Mouse (Mus musculus): Measurements from ENCODE around the gene Aco2. TPM values are rescaled to one million over a fixed set of nuclear protein-coding genes. Genes with fewer than 3 reads are reported as not detected.

Aco2 gene
- polyA plus RNA-seq, 1 experiment from 2014 or later = 287 TPM

DNA sequence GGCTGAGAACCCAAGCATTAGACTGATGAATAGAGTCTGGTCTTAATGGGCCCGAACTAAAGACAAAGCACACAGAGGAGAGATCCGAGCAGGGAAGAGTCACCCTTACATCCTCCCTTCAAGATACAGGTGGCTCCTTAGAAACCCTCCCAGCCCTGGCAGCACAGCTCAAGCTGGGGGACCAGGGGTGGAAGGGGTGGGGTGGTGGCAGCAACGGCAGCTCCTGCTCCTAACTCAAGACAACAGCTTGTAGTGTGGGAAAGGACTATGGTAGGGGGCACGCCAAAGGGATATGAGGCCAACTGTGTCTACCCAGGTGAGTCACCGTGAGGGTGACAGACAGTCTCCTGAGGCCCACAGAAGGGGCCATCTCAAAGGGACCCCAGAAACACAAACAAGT is 24.2 kb upstream of the Aco2 start:
- ATAC-seq (ENCODE audit: low FRiP score, low read depth) = no peak
- Histone ChIP-seq H3K27me3 (no peaks in the 10 kb centered on the region), H3K4me2 (no peak overlapping the region), H3K9me3 (no peaks in the 10 kb centered on the region), H3K9ac (no peak overlapping the region), H3K4me3 (no peak overlapping the region), H3K4me1 (replicated peaks) (no peaks in the 10 kb centered on the region), H3K27ac (replicated peaks) (no peak overlapping the region), H3K36me3 (peaks cover 36% of the 10 kb centered on the region)
- WGBS = 84% methylated on average over 5 of the region's 5 CpGs

DNA sequence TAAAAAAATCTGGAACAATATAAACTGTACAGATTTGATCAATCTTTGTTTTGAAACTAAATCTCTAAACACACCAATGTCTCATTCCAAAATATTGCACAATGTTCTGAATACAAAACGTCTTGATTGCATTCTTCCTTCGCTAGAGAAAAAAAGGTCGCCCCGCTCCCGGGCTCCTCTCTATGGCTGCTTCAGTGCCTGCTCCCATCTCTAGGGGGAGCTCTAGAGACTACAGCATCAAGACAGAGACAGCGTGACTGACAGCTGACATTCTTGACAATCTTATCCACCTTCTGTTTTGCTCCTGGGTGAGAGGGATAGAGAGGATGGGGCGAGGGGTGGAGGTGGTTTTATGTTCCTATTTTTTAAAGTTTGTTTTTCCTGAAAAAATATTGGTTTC is 23.8 kb upstream of the Aco2 start:
- H3K4me3 ChIP-seq = no peak overlapping the region
- H3K27me3 ChIP-seq = no peaks in the 10 kb centered on the region
- H3K9ac ChIP-seq = no peak overlapping the region
- H3K9me3 ChIP-seq = no peaks in the 10 kb centered on the region
- no peak overlapping the region for H3K4me2 ChIP-seq
- no peak for ATAC-seq (ENCODE audit: low FRiP score, low read depth)
- 47% methylated on average over 7 of the region's 7 CpGs for WGBS
- peaks cover 36% of the 10 kb centered on the region for H3K36me3 ChIP-seq
- no peaks in the 10 kb centered on the region for H3K4me1 ChIP-seq (replicated peaks)
- H3K27ac ChIP-seq (replicated peaks) = no peak overlapping the region

DNA sequence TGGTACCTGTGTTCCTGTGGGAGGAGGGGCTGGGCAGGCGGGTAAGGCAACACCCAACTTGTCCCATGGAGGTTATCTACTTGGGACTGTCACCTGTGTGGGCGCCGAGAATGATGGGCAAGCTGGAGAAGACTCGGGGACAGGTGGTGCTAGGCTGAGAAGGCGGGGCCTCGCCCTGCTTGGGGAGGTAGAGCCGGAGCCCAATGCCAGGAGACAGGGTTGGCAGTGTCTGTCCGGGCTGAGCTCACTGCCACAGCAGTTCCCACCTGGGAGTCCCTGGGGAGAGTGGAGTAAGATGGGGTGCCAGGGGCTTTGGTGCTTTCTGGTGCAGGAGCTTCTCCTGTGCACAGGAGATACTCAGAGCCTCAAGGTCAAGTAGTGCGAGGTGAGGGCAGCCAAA is 23.0 kb upstream of the Aco2 start:
- ATAC-seq (ENCODE audit: low FRiP score, low read depth) = no peak
- Histone ChIP-seq H3K4me1 (replicated peaks) (no peaks in the 10 kb centered on the region), H3K27ac (replicated peaks) (no peak overlapping the region), H3K9ac (no peak overlapping the region), H3K4me3 (no peak overlapping the region), H3K4me2 (no peak overlapping the region), H3K36me3 (peaks cover 36% of the 10 kb centered on the region), H3K9me3 (no peaks in the 10 kb centered on the region), H3K27me3 (no peaks in the 10 kb centered on the region)
- 88% methylated on average over 9 of the region's 9 CpGs for WGBS

DNA sequence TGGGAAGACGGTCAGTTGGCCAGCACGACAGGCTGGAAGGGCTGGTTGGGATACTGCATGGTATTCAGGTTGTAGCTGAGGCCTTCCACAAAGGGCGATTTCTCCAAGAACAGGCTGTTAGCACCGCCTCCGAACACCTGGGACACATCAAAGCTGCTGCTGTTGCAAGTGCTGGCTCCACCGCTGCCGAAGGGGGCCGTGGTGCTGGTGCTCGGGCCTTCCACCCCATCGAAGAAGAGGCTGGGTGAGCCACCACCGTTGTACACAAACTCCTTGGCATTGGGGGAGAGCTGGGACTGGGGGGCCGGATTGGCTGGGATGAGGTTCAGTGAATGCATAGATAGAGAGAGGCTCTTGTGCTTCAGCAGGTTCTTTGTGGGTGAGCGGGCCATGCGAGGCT is 21.4 kb upstream of the Aco2 start:
- ATAC-seq (ENCODE audit: low FRiP score, low read depth) = no peak
- Histone ChIP-seq H3K4me2 (no peak overlapping the region), H3K9me3 (no peaks in the 10 kb centered on the region), H3K27ac (replicated peaks) (no peak overlapping the region), H3K4me3 (no peak overlapping the region), H3K4me1 (replicated peaks) (peaks cover 8% of the 10 kb centered on the region), H3K9ac (no peak overlapping the region), H3K36me3 (peaks cover 36% of the 10 kb centered on the region), H3K27me3 (no peaks in the 10 kb centered on the region)
- WGBS = 93% methylated on average over 14 of the region's 14 CpGs

DNA sequence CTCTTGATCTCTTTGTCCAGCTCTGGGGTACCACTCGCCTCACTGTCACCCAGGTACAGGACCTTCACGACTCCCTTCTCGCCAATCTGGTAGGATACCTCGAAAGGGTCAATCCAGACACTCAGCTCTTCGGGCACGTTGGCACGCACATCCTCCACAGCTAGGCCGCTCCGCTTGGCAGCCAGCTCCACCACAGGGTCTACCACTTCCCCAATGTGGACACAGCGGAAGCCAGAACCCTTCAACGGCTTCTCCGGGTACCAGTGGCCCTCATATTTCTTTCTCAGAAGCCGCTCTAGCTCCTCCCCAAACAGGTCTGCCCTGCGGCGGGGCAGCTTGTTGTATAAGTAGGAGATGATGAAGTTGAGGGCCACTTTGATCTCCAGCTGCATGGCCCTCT is 20.7 kb upstream of the Aco2 start:
- Histone ChIP-seq H3K9ac (no peak overlapping the region), H3K27ac (replicated peaks) (no peak overlapping the region), H3K27me3 (no peaks in the 10 kb centered on the region), H3K4me3 (no peak overlapping the region), H3K4me1 (replicated peaks) (peaks cover 14% of the 10 kb centered on the region), H3K36me3 (peaks cover 36% of the 10 kb centered on the region), H3K4me2 (no peak overlapping the region), H3K9me3 (no peaks in the 10 kb centered on the region)
- no peak for ATAC-seq (ENCODE audit: low FRiP score, low read depth)
- 97% methylated on average over 15 of the region's 15 CpGs for WGBS

DNA sequence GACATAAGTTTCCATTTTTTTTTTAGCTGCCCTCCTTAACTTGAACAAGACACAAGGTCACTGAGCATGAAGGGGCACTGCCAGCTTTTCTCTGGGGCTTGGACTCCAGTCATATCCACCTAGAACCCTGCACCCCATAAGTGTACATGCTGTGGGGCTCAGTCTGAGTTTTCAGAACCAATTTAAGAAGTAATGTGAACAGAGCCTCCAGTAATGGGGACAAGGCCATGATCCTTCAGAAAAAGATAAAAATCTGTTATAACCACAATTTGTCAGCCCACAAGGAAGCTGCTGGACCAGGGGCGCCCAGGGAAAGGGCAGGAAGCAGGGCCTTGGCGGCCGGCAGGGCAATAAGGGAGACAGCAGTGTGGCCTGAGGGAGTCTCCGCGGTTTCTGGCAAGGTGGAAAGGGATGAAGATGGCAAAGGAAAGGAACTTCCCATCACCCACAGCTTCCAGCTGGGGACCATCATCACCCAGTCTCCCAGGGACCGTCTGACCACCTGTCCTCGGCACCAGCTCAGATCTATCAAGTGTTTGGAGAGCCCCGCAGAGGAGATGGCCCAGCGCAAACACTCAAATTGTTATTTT is 19.6 kb upstream of the Aco2 start:
- no peaks in the 10 kb centered on the region for H3K27me3 ChIP-seq
- WGBS = 90% methylated on average over 9 of the region's 9 CpGs

DNA sequence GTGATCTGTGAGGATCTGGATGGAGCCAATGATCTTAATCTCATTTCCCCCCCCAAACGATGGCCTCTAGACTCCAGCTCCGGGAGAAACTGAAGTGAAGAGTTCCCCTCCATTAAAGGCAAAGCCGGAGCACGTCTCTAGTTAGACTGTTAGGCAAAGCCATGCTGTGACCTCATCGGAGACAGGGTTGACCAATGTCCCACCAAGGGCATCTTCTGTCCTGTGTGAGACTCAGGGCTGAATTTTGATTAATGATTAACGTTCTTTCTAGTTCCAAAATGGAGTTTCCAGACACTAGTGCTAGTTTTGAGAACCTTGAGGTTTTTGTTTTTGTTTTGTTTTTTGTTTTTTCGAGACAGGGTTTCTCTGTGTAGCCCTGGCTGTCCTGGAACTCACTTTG is 19.0 kb upstream of the Aco2 start:
- ATAC-seq (ENCODE audit: low FRiP score, low read depth) = no peak
- no peaks in the 10 kb centered on the region for H3K27me3 ChIP-seq
- peaks cover 23% of the 10 kb centered on the region for H3K4me1 ChIP-seq (replicated peaks)
- no peaks in the 10 kb centered on the region for H3K9me3 ChIP-seq
- peaks cover 35% of the 10 kb centered on the region for H3K36me3 ChIP-seq
- H3K9ac ChIP-seq = no peak overlapping the region
- no peak overlapping the region for H3K27ac ChIP-seq (replicated peaks)
- H3K4me3 ChIP-seq = no peak overlapping the region
- WGBS = 90% methylated on average over 7 of the region's 7 CpGs
- H3K4me2 ChIP-seq = no peak overlapping the region

More for the DNA sequence above, 19.6 kb upstream of the Aco2 start:
- Histone ChIP-seq H3K4me2 (no peak overlapping the region), H3K9ac (no peak overlapping the region), H3K36me3 (peaks cover 36% of the 10 kb centered on the region), H3K27ac (replicated peaks) (no peak overlapping the region), H3K4me3 (no peak overlapping the region), H3K9me3 (no peaks in the 10 kb centered on the region), H3K4me1 (replicated peaks) (peaks cover 23% of the 10 kb centered on the region)
- ATAC-seq (ENCODE audit: low FRiP score, low read depth) = no peak

DNA sequence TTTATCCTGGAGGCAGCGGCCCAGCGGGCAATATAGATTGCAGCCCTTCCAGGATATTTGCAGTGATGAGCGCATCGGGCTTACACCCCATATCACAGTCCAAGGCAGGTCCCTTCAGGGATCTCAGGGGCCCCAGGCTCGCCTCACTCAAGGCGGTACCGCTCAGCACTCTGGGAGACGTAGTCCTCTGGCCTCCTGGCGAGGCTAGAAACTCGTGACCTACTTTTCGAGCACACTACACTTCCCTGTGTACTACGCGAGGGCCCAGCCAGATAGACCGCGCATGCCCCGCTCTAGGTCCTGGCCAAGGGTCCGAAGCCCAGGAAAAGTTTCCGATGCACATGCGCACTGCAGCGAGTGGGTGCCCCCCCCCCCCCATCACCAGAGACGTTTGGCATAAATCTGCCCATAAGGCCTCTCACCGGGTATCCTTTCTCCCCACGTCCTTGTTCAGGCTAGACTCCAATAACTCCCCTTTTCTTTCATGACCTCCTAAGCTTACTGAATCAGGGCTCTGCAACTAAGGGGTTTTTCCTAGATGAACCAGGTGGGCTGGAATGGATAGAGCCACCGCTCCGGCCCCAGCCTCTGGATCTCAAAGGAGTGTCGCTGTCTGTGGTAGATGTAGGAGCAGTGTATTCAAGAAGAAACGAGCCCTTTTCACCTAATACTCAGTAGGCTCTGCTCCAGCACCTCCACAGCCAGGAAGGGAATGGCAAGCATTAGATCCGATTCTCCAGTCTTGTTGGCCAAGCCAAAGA is 15.9 kb upstream of the Aco2 start:
- H3K27me3 ChIP-seq = no peaks in the 10 kb centered on the region
- H3K4me2 ChIP-seq = peak overlapping the region; percentile 89
- no peaks in the 10 kb centered on the region for H3K9me3 ChIP-seq
- H3K27ac ChIP-seq (replicated peaks) = peak overlapping the region; percentile 97
- peaks cover 43% of the 10 kb centered on the region for H3K4me1 ChIP-seq (replicated peaks)
- peak overlapping the region; percentile 95 for H3K4me3 ChIP-seq
- ATAC-seq (ENCODE audit: low FRiP score, low read depth) = peak; percentile 90
- H3K9ac ChIP-seq = peak overlapping the region; percentile 88
- H3K36me3 ChIP-seq = peaks cover 7% of the 10 kb centered on the region
- 0% methylated on average over 28 of the region's 28 CpGs for WGBS

DNA sequence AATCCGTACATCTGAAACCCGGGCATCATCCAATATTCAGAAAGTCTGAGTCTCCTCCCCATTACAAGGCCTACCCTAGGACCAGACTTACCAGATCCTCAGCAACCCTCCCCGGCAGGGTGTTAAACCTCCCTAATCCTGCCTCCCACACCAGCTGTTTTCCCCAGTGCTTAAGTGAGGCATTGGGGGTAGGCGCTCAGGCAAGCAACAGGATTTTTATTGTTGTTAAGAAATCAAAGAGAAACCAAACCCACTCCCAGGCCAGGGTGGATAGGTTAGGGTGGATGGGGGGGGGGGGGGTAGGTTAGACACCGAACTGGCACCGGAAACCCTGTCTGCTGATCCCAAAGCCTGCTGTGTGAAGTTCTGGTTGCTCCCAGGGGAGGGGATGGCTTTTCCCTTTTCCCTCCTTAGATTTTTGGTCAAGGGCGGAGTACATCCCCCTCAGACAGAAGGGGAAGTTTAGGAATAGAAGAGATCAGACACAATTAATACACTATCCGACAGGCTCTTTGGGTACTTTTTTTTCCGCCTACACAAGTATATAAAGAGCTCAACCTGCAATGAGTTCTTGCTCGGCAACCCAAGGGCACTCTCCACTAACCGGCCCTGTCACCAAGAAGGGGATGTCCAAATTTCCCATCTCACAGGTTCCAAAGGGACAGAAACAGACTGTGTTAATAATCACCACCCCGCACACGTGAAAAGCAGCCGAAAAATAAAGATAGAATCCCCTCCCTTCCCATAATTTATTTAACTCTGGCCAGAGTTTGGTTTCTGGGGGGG is 15.0 kb upstream of the Aco2 start:
- H3K27ac ChIP-seq (replicated peaks) = peak overlapping the region; percentile 97
- H3K9ac ChIP-seq = peak overlapping the region; percentile 88
- H3K36me3 ChIP-seq = no peaks in the 10 kb centered on the region
- no peak for ATAC-seq (ENCODE audit: low FRiP score, low read depth)
- H3K4me2 ChIP-seq = peak overlapping the region; percentile 89
- H3K9me3 ChIP-seq = no peaks in the 10 kb centered on the region
- H3K27me3 ChIP-seq = no peaks in the 10 kb centered on the region
- H3K4me3 ChIP-seq = peak overlapping the region; percentile 95
- peaks cover 43% of the 10 kb centered on the region for H3K4me1 ChIP-seq (replicated peaks)
- WGBS = under 1% methylated on average over 14 of the region's 14 CpGs

DNA sequence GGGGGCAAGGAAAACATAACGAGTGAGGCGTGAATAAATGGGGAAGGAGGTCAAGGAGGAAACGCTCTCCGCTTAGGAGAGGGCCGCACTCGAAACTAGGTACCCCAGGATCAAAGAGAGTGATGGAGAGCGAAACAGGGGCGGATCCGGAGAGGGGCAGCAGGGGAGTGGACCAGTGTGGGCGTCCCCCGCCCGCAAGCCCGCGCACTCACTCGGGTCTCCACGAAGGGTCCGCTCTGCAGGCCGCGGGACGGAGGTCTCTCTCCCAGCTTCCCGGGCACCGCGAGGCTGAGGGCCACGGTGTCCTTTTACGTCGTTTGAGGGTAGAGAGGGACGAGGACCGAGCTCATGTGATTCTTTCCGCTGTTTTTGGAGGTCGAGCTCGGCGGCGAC is 14.4 kb upstream of the Aco2 start:
- Histone ChIP-seq H3K9me3 (no peaks in the 10 kb centered on the region), H3K4me1 (replicated peaks) (peaks cover 43% of the 10 kb centered on the region), H3K9ac (peak overlapping the region; percentile 88), H3K36me3 (no peaks in the 10 kb centered on the region), H3K4me2 (peak overlapping the region; percentile 89), H3K27ac (replicated peaks) (peak overlapping the region; percentile 97), H3K4me3 (peak overlapping the region; percentile 95), H3K27me3 (no peaks in the 10 kb centered on the region)
- no peak for ATAC-seq (ENCODE audit: low FRiP score, low read depth)
- WGBS = under 1% methylated on average over 33 of the region's 33 CpGs

DNA sequence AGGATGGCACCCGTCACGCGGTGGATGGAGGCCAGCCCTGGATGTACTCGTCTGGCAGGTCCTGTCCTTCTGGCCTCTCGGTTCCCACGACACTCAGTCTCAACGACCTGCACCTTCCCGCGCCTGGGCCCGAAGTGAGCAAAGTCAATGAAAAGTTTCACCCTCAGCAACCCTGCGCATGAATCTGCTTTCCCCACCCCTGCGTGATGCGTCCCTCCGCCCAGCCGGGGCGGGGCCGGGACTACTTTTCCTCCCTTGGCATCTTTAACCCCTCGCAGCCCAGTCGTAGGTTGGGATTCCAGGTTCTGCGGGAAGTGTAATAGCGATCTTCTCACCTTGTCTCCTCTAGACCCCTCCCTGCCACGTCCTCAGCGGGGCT is 14.0 kb upstream of the Aco2 start:
- ATAC-seq (ENCODE audit: low FRiP score, low read depth) = peak; percentile 24; the same call in 1 of the 2 replicates
- H3K4me3 ChIP-seq = peak overlapping the region; percentile 95

More for the DNA sequence above, 14.0 kb upstream of the Aco2 start:
- Histone ChIP-seq H3K36me3 (no peaks in the 10 kb centered on the region), H3K4me1 (replicated peaks) (peaks cover 43% of the 10 kb centered on the region), H3K9ac (peak overlapping the region; percentile 88), H3K27ac (replicated peaks) (peak overlapping the region; percentile 97), H3K27me3 (no peaks in the 10 kb centered on the region), H3K9me3 (no peaks in the 10 kb centered on the region), H3K4me2 (peak overlapping the region; percentile 89)
- WGBS = under 1% methylated on average over 23 of the region's 23 CpGs

Data from hindbrain, embryonic 15.5 days (tissue).